Mouse (Mus musculus): Measurements from ENCODE around the gene Ric8a. TPM values are rescaled to one million over a fixed set of nuclear protein-coding genes. Genes with fewer than 3 reads are reported as not detected.

Gene Ric8a
- total and polyA plus RNA-seq, 2 experiments from 2014 or later: 27.8 to 73.8 TPM

DNA sequence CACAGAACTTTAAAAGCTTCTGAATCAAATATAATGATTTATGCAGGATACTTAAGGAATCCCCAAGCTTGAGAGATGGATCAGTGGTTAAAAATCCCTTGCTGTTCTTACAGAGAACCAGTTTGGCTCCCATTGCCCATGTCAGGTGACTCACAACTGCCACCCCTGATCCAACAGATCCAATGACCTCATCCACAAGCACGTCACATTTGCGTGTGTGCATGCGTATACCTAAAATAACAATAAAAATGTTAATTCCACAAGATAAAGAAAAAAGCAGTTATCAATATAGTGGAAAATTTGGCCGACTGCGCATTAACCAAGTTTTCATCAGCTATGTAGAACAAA, 35.5 kb upstream of the Ric8a start:
- Histone ChIP-seq H3K36me3 (replicated peaks; ENCODE audit: control insufficient read depth, insufficient read depth, low read length) (no peaks in the 10 kb centered on the region), H3K4me2 (ENCODE audit: low read depth, low read length) (peak overlapping the region; percentile 81), H3K9me3 (replicated peaks; ENCODE audit: control insufficient read depth, low read length) (no peaks in the 10 kb centered on the region), H3K27ac (ENCODE audit: low read depth) (no peak overlapping the region), H3K4me1 (ENCODE audit: control insufficient read depth, insufficient read depth) (peaks cover 10% of the 10 kb centered on the region; the same call in 1 of the 2 replicates), H3K9ac (replicated peaks; ENCODE audit: low read depth, low read length) (0 out of 2 replicates have a peak overlapping the region, but pooled peaks have one; percentile 46), H3K4me3 (ENCODE audit: low read depth, low read length) (peak overlapping the region; percentile 49), H3K27me3 (ENCODE audit: control insufficient read depth, insufficient read depth, low read length) (no peaks in the 10 kb centered on the region)
- no peak for ATAC-seq (ENCODE audit: insufficient read depth, low read depth)
- TF ChIP-seq CTCF (IDR thresholded peaks at IDR 0.05; ENCODE audit: low read depth): no peak
- no peak for TF ChIP-seq EP300 (IDR thresholded peaks at IDR 0.05; ENCODE audit: low read depth)
- WGBS: 49% methylated on average over 5 of the region's 5 CpGs
- no peak for DNase-seq (ENCODE audit: low spot score)

DNA sequence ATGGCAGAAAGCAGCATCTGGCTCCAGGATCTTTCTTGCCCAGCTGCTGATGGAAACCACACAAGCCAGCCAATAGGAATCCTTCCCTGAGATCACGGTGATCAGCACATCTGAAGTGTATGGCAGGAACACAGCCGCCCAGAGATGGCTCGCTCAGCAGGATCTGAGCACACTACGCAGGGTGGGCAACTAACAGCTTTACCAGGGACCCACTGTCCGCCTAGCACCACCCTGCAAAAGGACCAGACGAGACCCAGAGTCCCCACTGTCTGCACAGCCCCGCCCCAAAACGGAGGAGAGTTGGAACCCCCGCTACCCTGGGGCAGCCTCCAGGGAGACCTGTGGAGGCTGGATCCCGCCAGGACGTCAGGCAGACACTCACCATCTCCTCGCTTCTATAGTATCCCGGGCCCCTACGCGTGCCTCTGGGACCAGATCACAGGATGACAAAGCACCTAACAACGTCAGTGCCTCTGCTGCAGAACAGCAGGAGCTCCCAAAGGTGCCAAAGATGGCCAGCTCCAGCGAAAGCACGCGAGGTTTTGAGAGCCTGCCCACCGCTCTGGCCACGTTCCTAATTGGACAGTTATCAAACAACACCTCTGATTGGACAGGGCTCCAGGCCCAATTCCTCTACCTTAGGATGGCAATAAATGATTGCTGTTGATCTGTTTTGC, 35.0 kb upstream of the Ric8a start, which contains the start of gene Zfp941:
TSS of gene Zfp941 (minus strand) at position 526 of the 677 bp plus-strand sequence.
- no peaks in the 10 kb centered on the region for H3K9me3 ChIP-seq (replicated peaks; ENCODE audit: control insufficient read depth, low read length)
- peak within 1 kb of the TSS; percentile 46 for H3K9ac ChIP-seq (replicated peaks; ENCODE audit: low read depth, low read length)
- 2% methylated on average over 21 of the region's 21 CpGs for WGBS
- H3K4me2 ChIP-seq (ENCODE audit: low read depth, low read length): peak within 1 kb of the TSS; percentile 81
- no peak within 1 kb of the TSS for H3K27ac ChIP-seq (ENCODE audit: low read depth)
- DNase-seq (ENCODE audit: low spot score) (peak; percentile 31), ATAC-seq (ENCODE audit: insufficient read depth, low read depth) (peak; percentile 86)
- H3K4me1 ChIP-seq (ENCODE audit: control insufficient read depth, insufficient read depth): peaks cover 10% of the 10 kb centered on the region; the same call in 1 of the 2 replicates
- H3K36me3 ChIP-seq (replicated peaks; ENCODE audit: control insufficient read depth, insufficient read depth, low read length): no peaks in the 10 kb centered on the region
- no peaks in the 10 kb centered on the region for H3K27me3 ChIP-seq (ENCODE audit: control insufficient read depth, insufficient read depth, low read length)
- no peak for TF ChIP-seq EP300 (IDR thresholded peaks at IDR 0.05; ENCODE audit: low read depth)
- TF ChIP-seq CTCF (IDR thresholded peaks at IDR 0.05; ENCODE audit: low read depth): no peak
- peak within 1 kb of the TSS; percentile 49 for H3K4me3 ChIP-seq (ENCODE audit: low read depth, low read length)

GRCm38 (mm10) chr7:140822731-140823130, 34.0 kb upstream of the Ric8a start:
- no peak overlapping the region for H3K4me3 ChIP-seq (ENCODE audit: low read depth, low read length)
- H3K9ac ChIP-seq (replicated peaks; ENCODE audit: low read depth, low read length): no peak overlapping the region
- 88% methylated on average over 4 of the region's 4 CpGs for WGBS
- no peak overlapping the region for H3K4me2 ChIP-seq (ENCODE audit: low read depth, low read length)
- DNase-seq (ENCODE audit: low spot score): no peak
- H3K27ac ChIP-seq (ENCODE audit: low read depth): no peak overlapping the region
- H3K36me3 ChIP-seq (replicated peaks; ENCODE audit: control insufficient read depth, insufficient read depth, low read length): no peaks in the 10 kb centered on the region
- H3K4me1 ChIP-seq (ENCODE audit: control insufficient read depth, insufficient read depth): peaks cover 10% of the 10 kb centered on the region; the same call in 1 of the 2 replicates
- TF ChIP-seq EP300 (IDR thresholded peaks at IDR 0.05; ENCODE audit: low read depth) (no peak), CTCF (IDR thresholded peaks at IDR 0.05; ENCODE audit: low read depth) (no peak)
- H3K9me3 ChIP-seq (replicated peaks; ENCODE audit: control insufficient read depth, low read length): no peaks in the 10 kb centered on the region
- no peak for ATAC-seq (ENCODE audit: insufficient read depth, low read depth)
- no peaks in the 10 kb centered on the region for H3K27me3 ChIP-seq (ENCODE audit: control insufficient read depth, insufficient read depth, low read length)

- H3K9me3 ChIP-seq (replicated peaks; ENCODE audit: control insufficient read depth, low read length): no peaks in the 10 kb centered on the region
- WGBS: 19% methylated on average over 8 of the region's 8 CpGs
- peak; percentile 26 for DNase-seq (ENCODE audit: low spot score)
- peak overlapping the region; percentile 23; the same call in 1 of the 2 replicates for H3K4me2 ChIP-seq (ENCODE audit: low read depth, low read length)
- H3K27ac ChIP-seq (ENCODE audit: low read depth): no peak overlapping the region
- no peak overlapping the region for H3K4me3 ChIP-seq (ENCODE audit: low read depth, low read length)
- no peak overlapping the region for H3K9ac ChIP-seq (replicated peaks; ENCODE audit: low read depth, low read length)
- TF ChIP-seq CTCF (IDR thresholded peaks at IDR 0.05; ENCODE audit: low read depth) (peak; percentile 63), EP300 (IDR thresholded peaks at IDR 0.05; ENCODE audit: low read depth) (no peak)
- H3K27me3 ChIP-seq (ENCODE audit: control insufficient read depth, insufficient read depth, low read length): 0 out of 2 replicates have a peak, but pooled peaks cover 4% of the 10 kb centered on the region
- no peaks in the 10 kb centered on the region for H3K4me1 ChIP-seq (ENCODE audit: control insufficient read depth, insufficient read depth)
- ATAC-seq (ENCODE audit: insufficient read depth, low read depth): peak; percentile 58; the same call in 1 of the 2 replicates
- no peaks in the 10 kb centered on the region for H3K36me3 ChIP-seq (replicated peaks; ENCODE audit: control insufficient read depth, insufficient read depth, low read length)
These were observed 28.4 kb upstream of the Ric8a start for GRCm38 (mm10) chr7:140828171-140828881.

DNA sequence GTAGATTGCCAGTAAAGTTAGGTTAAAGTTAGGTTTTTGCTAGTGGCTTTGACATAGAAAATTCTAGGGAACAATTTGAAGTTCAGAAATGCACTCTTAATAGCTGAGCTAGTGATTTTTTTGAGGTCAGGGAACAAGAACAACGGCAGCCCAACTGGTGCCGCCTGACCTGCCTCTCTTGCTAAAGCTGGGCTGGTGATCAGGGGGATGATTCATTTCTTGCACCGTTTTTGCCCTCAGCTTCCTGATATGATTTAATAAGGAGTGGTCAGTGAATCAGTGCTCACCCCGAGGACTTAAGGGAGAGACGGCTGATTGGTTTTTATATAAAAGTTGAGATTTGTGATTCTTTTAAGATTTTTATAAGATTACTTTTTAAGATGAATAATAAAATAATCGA, 25.3 kb upstream of the Ric8a start:
- ATAC-seq (ENCODE audit: insufficient read depth, low read depth): no peak
- H3K27ac ChIP-seq (ENCODE audit: low read depth): no peak overlapping the region
- WGBS: 57% methylated on average over 6 of the region's 6 CpGs
- no peaks in the 10 kb centered on the region for H3K4me1 ChIP-seq (ENCODE audit: control insufficient read depth, insufficient read depth)
- no peak overlapping the region for H3K4me2 ChIP-seq (ENCODE audit: low read depth, low read length)
- H3K9ac ChIP-seq (replicated peaks; ENCODE audit: low read depth, low read length): no peak overlapping the region
- no peak overlapping the region for H3K4me3 ChIP-seq (ENCODE audit: low read depth, low read length)
- H3K36me3 ChIP-seq (replicated peaks; ENCODE audit: control insufficient read depth, insufficient read depth, low read length): no peaks in the 10 kb centered on the region
- TF ChIP-seq EP300 (IDR thresholded peaks at IDR 0.05; ENCODE audit: low read depth) (no peak), CTCF (IDR thresholded peaks at IDR 0.05; ENCODE audit: low read depth) (no peak)
- no peaks in the 10 kb centered on the region for H3K9me3 ChIP-seq (replicated peaks; ENCODE audit: control insufficient read depth, low read length)
- DNase-seq (ENCODE audit: low spot score): no peak
- H3K27me3 ChIP-seq (ENCODE audit: control insufficient read depth, insufficient read depth, low read length): 0 out of 2 replicates have a peak, but pooled peaks cover 4% of the 10 kb centered on the region
